Mouse (Mus musculus) liver, adult 2 months (tissue): ENCODE data around the gene Enox1. TPM values are rescaled to one million over a fixed set of nuclear protein-coding genes. Genes with fewer than 3 reads are reported as not detected.

Source experiments
- DNase-seq: peaks from one replicate; pipeline ENCODE4 v3.0.0-alpha.2; 2011; ENCODE audit warnings: low read depth, low spot score; ENCODE audit errors: extremely low read depth
- H3K27ac ChIP-seq: fragments of 200-500 bp; replicated peaks from 2 replicates; pipeline ENCODE4 v1.5.1; 2012; ENCODE audit warnings: low read depth, mild to moderate bottlenecking, control low read depth, inconsistent platforms, low read length; ENCODE audit not compliant: insufficient read depth
- H3K27me3 ChIP-seq: fragments of 200-500 bp; 2 replicates; pipeline ENCODE4 v1.6.1; 2012; ENCODE audit warnings: mild to moderate bottlenecking, moderate library complexity, low read length, inconsistent platforms; ENCODE audit not compliant: control insufficient read depth, insufficient read depth
- H3K36me3 ChIP-seq: fragments of 200-500 bp; 2 replicates; pipeline ENCODE4 v1.6.1; 2012; ENCODE audit warnings: low read length, inconsistent platforms; ENCODE audit not compliant: control insufficient read depth, insufficient read depth
- H3K4me1 ChIP-seq: fragments of 200-500 bp; 2 replicates; pipeline ENCODE4 v1.6.1; 2011; ENCODE audit warnings: low read length; ENCODE audit not compliant: control insufficient read depth, insufficient read depth
- H3K4me3 ChIP-seq: fragments of 200-500 bp; 2 replicates; pipeline ENCODE4 v1.5.1; 2011; ENCODE audit warnings: low read depth, mild to moderate bottlenecking, control low read depth, low read length, moderate library complexity; ENCODE audit not compliant: insufficient read depth
- H3K79me2 ChIP-seq: fragments of 200-500 bp; 2 replicates; pipeline ENCODE4 v1.6.1; 2012; ENCODE audit warnings: inconsistent platforms, mild to moderate bottlenecking, low read length, moderate library complexity; ENCODE audit not compliant: control insufficient read depth, insufficient read depth
- H3K9ac ChIP-seq: fragments of 200-500 bp; 2 replicates; pipeline ENCODE4 v1.6.1; 2012; ENCODE audit warnings: low read depth, mild to moderate bottlenecking, control low read depth, inconsistent platforms, low read length
- CTCF ChIP-seq: fragments of 200-500 bp; IDR thresholded peaks from 2 replicates; pipeline ENCODE4 v1.5.1; 2011; ENCODE audit warnings: low read depth, low read length, control low read depth
- POLR2A ChIP-seq: fragments of 200-500 bp; IDR thresholded peaks from 2 replicates; pipeline ENCODE4 v1.6.1; 2011; ENCODE audit warnings: low read length, control low read depth; ENCODE audit not compliant: insufficient read depth; ENCODE audit errors: extremely low read depth
- WGBS: fragments of 180-500 bp; shearing (Covaris S2); methylation state at CpG from one replicate; pipeline ENCODE4 v1.1.7; 2018; 5-methylcytosine and 5-hydroxymethylcytosine counted together
- polyA plus RNA-seq: library from polyadenylated mRNA; depleted of rRNA; stranded (reverse); fragments of >200 nt; gene quantifications from 2 replicates; pipeline ENCODE4 v1.2.3, GENCODE M21; 2012
- total RNA-seq: library from RNA; depleted of rRNA; stranded (reverse); fragments of >200 nt; gene quantifications from 2 replicates; pipeline ENCODE4 v1.2.3, GENCODE M21; 2014

Gene Enox1
- total and polyA plus RNA-seq, 2 experiments, result 0.09 TPM; not detected in 1

GRCm38 (mm10) chr14:77376731-77377130 lies 220.2 kb downstream of the Enox1 start:
- Histone ChIP-seq H3K27me3 (0 out of 2 replicates have a peak, but pooled peaks cover 2% of the 10 kb centered on the region), H3K79me2 (no peaks in the 10 kb centered on the region), H3K4me1 (no peaks in the 10 kb centered on the region), H3K4me3 (no peak overlapping the region), H3K9ac (no peak overlapping the region), H3K36me3 (no peaks in the 10 kb centered on the region), H3K27ac (no peak overlapping the region)
- no peak for TF ChIP-seq CTCF
- TF ChIP-seq POLR2A, result no peak
- 70% methylated on average over 7 of the region's 7 CpGs for WGBS
- no peak for DNase-seq

GRCm38 (mm10) chr14:77377439-77377838 lies 220.9 kb downstream of the Enox1 start:
- no peak for DNase-seq
- Histone ChIP-seq H3K27ac (no peak overlapping the region), H3K27me3 (0 out of 2 replicates have a peak, but pooled peaks cover 2% of the 10 kb centered on the region), H3K36me3 (no peaks in the 10 kb centered on the region), H3K4me1 (no peaks in the 10 kb centered on the region), H3K9ac (no peak overlapping the region), H3K79me2 (no peaks in the 10 kb centered on the region), H3K4me3 (no peak overlapping the region)
- 87% methylated on average over 3 of the region's 3 CpGs for WGBS
- TF ChIP-seq POLR2A (no peak), CTCF (no peak)

- H3K4me3 ChIP-seq, result no peak overlapping the region
- H3K27me3 ChIP-seq, result 0 out of 2 replicates have a peak, but pooled peaks cover 2% of the 10 kb centered on the region
- H3K27ac ChIP-seq, result no peak overlapping the region
- no peaks in the 10 kb centered on the region for H3K4me1 ChIP-seq
- DNase-seq, result no peak
- TF ChIP-seq POLR2A (no peak), CTCF (no peak)
- no peaks in the 10 kb centered on the region for H3K79me2 ChIP-seq
- 79% methylated on average over 5 of the region's 5 CpGs for WGBS
- H3K36me3 ChIP-seq, result no peaks in the 10 kb centered on the region
- H3K9ac ChIP-seq, result no peak overlapping the region
Observed at GRCm38 (mm10) chr14:77377873-77378272, 221.3 kb downstream of the Enox1 start.

- Histone ChIP-seq H3K27me3 (no peaks in the 10 kb centered on the region), H3K9ac (no peak overlapping the region), H3K27ac (no peak overlapping the region), H3K36me3 (no peaks in the 10 kb centered on the region), H3K4me1 (no peaks in the 10 kb centered on the region), H3K79me2 (no peaks in the 10 kb centered on the region), H3K4me3 (no peak overlapping the region)
- TF ChIP-seq CTCF (no peak), POLR2A (no peak)
- DNase-seq, result no peak
- 67% methylated on average over 2 of the region's 2 CpGs for WGBS
Observed at GRCm38 (mm10) chr14:77381532-77381931, 225.0 kb downstream of the Enox1 start.

DNA sequence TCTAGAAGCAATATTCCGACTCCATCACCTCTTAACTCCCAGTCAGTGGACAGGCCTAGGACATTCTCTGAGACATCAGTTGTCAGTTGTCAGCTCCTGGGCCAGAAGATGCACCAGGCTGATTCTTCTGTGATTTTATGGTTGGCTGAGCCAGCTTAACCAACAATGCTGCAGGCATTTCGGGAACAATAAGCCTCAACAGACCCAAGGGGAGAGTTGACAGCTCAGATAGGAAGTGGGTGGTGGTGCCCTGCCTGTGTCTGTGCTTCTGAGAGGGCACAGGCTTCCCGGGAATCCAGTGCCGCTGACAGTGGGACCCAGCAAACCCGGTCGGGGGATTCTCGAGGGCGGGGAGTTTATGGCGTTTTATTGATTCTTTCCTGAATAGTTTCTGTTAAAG lies 229.1 kb downstream of the Enox1 start:
- no peaks in the 10 kb centered on the region for H3K79me2 ChIP-seq
- no peak overlapping the region for H3K9ac ChIP-seq
- no peak for DNase-seq
- H3K4me1 ChIP-seq, result no peaks in the 10 kb centered on the region
- TF ChIP-seq POLR2A (no peak), CTCF (no peak)
- H3K27ac ChIP-seq, result no peak overlapping the region
- H3K27me3 ChIP-seq, result no peaks in the 10 kb centered on the region
- H3K4me3 ChIP-seq, result no peak overlapping the region
- no peaks in the 10 kb centered on the region for H3K36me3 ChIP-seq
- WGBS, result 78% methylated on average over 9 of the region's 9 CpGs

GRCm38 (mm10) chr14:77387877-77388276 lies 231.3 kb downstream of the Enox1 start:
- no peaks in the 10 kb centered on the region for H3K36me3 ChIP-seq
- no peak overlapping the region for H3K4me3 ChIP-seq
- H3K27me3 ChIP-seq, result no peaks in the 10 kb centered on the region
- 90% methylated on average over 2 of the region's 2 CpGs for WGBS
- TF ChIP-seq POLR2A (no peak), CTCF (no peak)
- no peak overlapping the region for H3K27ac ChIP-seq
- no peaks in the 10 kb centered on the region for H3K79me2 ChIP-seq
- no peak overlapping the region for H3K9ac ChIP-seq
- DNase-seq, result no peak
- H3K4me1 ChIP-seq, result no peaks in the 10 kb centered on the region
